Mouse (Mus musculus) spleen, adult 2 months (tissue): Measurements from ENCODE around the gene Hspa1l. TPM values are rescaled to one million over a fixed set of nuclear protein-coding genes. Genes with fewer than 3 reads are reported as not detected.
A peak's percentile ranks its signal among the peaks of the same experiment; 100 is the strongest.
"Not testable (repeated sequence)": the region's sequence is repeated elsewhere in the genome, so short reads cannot be mapped to it uniquely, and the experiment has no call there.

Experiments
- DNase-seq, 2 experiments: peaks; one replicate each; pipeline versions ENCODE4 v3.0.0 to v3.0.0-alpha.2; 2012 to 2021; ENCODE audit warnings: low spot score in 2 of 2, low read depth in 1 of 2
- H3K27ac ChIP-seq: fragments of 200-500 bp; 2 replicates; pipeline ENCODE4 v1.5.1; 2012; ENCODE audit warnings: low read length, inconsistent platforms; ENCODE audit not compliant: insufficient read depth
- H3K27me3 ChIP-seq: fragments of 200-500 bp; 2 replicates; pipeline ENCODE4 v1.6.1; 2012; ENCODE audit warnings: mild to moderate bottlenecking, moderate library complexity, low read length, inconsistent platforms; ENCODE audit not compliant: control insufficient read depth, insufficient read depth
- H3K36me3 ChIP-seq: fragments of 200-500 bp; 2 replicates; pipeline ENCODE4 v1.6.1; 2012; ENCODE audit warnings: mild to moderate bottlenecking, low read length, inconsistent platforms; ENCODE audit not compliant: control insufficient read depth, insufficient read depth
- H3K4me1 ChIP-seq: fragments of 200-500 bp; 2 replicates; pipeline ENCODE4 v1.6.1; 2011; ENCODE audit warnings: inconsistent platforms; ENCODE audit not compliant: control insufficient read depth, insufficient read depth, insufficient read length
- H3K4me3 ChIP-seq: fragments of 200-500 bp; 2 replicates; pipeline ENCODE4 v1.5.1; 2011; ENCODE audit warnings: mild to moderate bottlenecking, inconsistent platforms; ENCODE audit not compliant: insufficient read depth, insufficient read length; ENCODE audit errors: extremely low read depth
- CTCF ChIP-seq: fragments of 200-500 bp; IDR thresholded peaks from 2 replicates; pipeline ENCODE4 v1.5.1; 2011; ENCODE audit warnings: mild to moderate bottlenecking, inconsistent platforms; ENCODE audit not compliant: insufficient read depth, insufficient read length, insufficient replicate concordance; ENCODE audit errors: extremely low read depth
- POLR2A ChIP-seq: fragments of 200-500 bp; IDR thresholded peaks from 2 replicates; pipeline ENCODE4 v1.6.1; 2011; ENCODE audit warnings: low read depth, low read length, inconsistent platforms
- WGBS: fragments of 180-500 bp; shearing (Covaris S2); methylation state at CpG from one replicate; pipeline ENCODE4 v1.1.7; 2018; 5-methylcytosine and 5-hydroxymethylcytosine counted together
- polyA plus RNA-seq: library from polyadenylated mRNA; depleted of rRNA; stranded (reverse); fragments of >200 nt; gene quantifications from 2 replicates; pipeline ENCODE4 v1.2.3, GENCODE M21; 2012

Gene Hspa1l
- polyA plus RNA-seq, 1 experiment: 0.06 TPM

GRCm38 (mm10) chr17:34951636-34952377 is 20.7 kb upstream of the Hspa1l start:
- under 1% methylated on average over 29 of the region's 29 CpGs for WGBS
- H3K4me3 ChIP-seq: peak overlapping the region; percentile 82

GRCm38 (mm10) chr17:34952378-34953040 is 20.0 kb upstream of the Hspa1l start:
- H3K4me1 ChIP-seq: peaks cover 7% of the 10 kb centered on the region; the same call in 1 of the 2 replicates
- TF ChIP-seq CTCF (peak; percentile 29; the same call in 1 of the 2 replicates), POLR2A (peak; percentile 74)
- under 1% methylated on average over 23 of the region's 23 CpGs for WGBS
- H3K27ac ChIP-seq: peak overlapping the region; percentile 51
- peak; percentile 68 to 69 for DNase-seq
- peak overlapping the region; percentile 82 for H3K4me3 ChIP-seq
- peaks cover 2% of the 10 kb centered on the region; the same call in 1 of the 2 replicates for H3K36me3 ChIP-seq
- H3K27me3 ChIP-seq: no peaks in the 10 kb centered on the region

More at GRCm38 (mm10) chr17:34951636-34952377, 20.7 kb upstream of the Hspa1l start:
- peaks cover 7% of the 10 kb centered on the region; the same call in 1 of the 2 replicates for H3K4me1 ChIP-seq
- DNase-seq: no peak
- H3K36me3 ChIP-seq: peaks cover 2% of the 10 kb centered on the region; the same call in 1 of the 2 replicates
- H3K27ac ChIP-seq: peak overlapping the region; percentile 51
- H3K27me3 ChIP-seq: no peaks in the 10 kb centered on the region
- TF ChIP-seq POLR2A (no peak), CTCF (no peak)

GRCm38 (mm10) chr17:34953258-34953657 is 19.2 kb upstream of the Hspa1l start:
- WGBS: 89% methylated on average over 3 of the region's 3 CpGs
- Histone ChIP-seq H3K4me3 (no peak overlapping the region), H3K27me3 (no peaks in the 10 kb centered on the region), H3K36me3 (peaks cover 2% of the 10 kb centered on the region; the same call in 1 of the 2 replicates), H3K4me1 (peaks cover 7% of the 10 kb centered on the region; the same call in 1 of the 2 replicates), H3K27ac (no peak overlapping the region)
- DNase-seq: no peak
- no peak for TF ChIP-seq POLR2A
- TF ChIP-seq CTCF: no peak

GRCm38 (mm10) chr17:34953904-34954303 is 18.6 kb upstream of the Hspa1l start:
- H3K27me3 ChIP-seq: no peaks in the 10 kb centered on the region
- peaks cover 7% of the 10 kb centered on the region; the same call in 1 of the 2 replicates for H3K4me1 ChIP-seq
- TF ChIP-seq CTCF: no peak
- TF ChIP-seq POLR2A: no peak
- WGBS: 92% methylated on average over 4 of the region's 4 CpGs
- H3K36me3 ChIP-seq: peaks cover 2% of the 10 kb centered on the region; the same call in 1 of the 2 replicates
- no peak overlapping the region for H3K4me3 ChIP-seq
- H3K27ac ChIP-seq: no peak overlapping the region
- no peak for DNase-seq

GRCm38 (mm10) chr17:34954831-34955230 is 17.7 kb upstream of the Hspa1l start:
- H3K4me1 ChIP-seq: peaks cover 7% of the 10 kb centered on the region; the same call in 1 of the 2 replicates
- TF ChIP-seq CTCF: no peak
- TF ChIP-seq POLR2A: no peak
- no peak overlapping the region for H3K27ac ChIP-seq
- H3K27me3 ChIP-seq: no peaks in the 10 kb centered on the region
- 95% methylated on average over 4 of the region's 4 CpGs for WGBS
- H3K4me3 ChIP-seq: no peak overlapping the region
- DNase-seq: no peak
- no peaks in the 10 kb centered on the region; the same call in 1 of the 2 replicates for H3K36me3 ChIP-seq

- Histone ChIP-seq H3K4me3 (no peak overlapping the region), H3K27me3 (no peaks in the 10 kb centered on the region), H3K4me1 (peaks cover 7% of the 10 kb centered on the region; the same call in 1 of the 2 replicates), H3K36me3 (no peaks in the 10 kb centered on the region), H3K27ac (no peak overlapping the region)
- no peak for DNase-seq
- WGBS: 88% methylated on average over 3 of the region's 3 CpGs
- TF ChIP-seq CTCF (no peak), POLR2A (no peak)
Measured at GRCm38 (mm10) chr17:34955884-34956283, 16.6 kb upstream of the Hspa1l start.

GRCm38 (mm10) chr17:34956340-34956739 is 16.2 kb upstream of the Hspa1l start:
- TF ChIP-seq POLR2A (no peak), CTCF (no peak)
- no peak for DNase-seq
- H3K27ac ChIP-seq: no peak overlapping the region
- peaks cover 6% of the 10 kb centered on the region; the same call in 1 of the 2 replicates for H3K4me1 ChIP-seq
- no peaks in the 10 kb centered on the region for H3K36me3 ChIP-seq
- WGBS: 18% methylated on average over 1 of the region's 1 CpGs
- H3K27me3 ChIP-seq: no peaks in the 10 kb centered on the region
- H3K4me3 ChIP-seq: no peak overlapping the region

- H3K4me1 ChIP-seq, DNase-seq, H3K27me3 ChIP-seq, H3K36me3 ChIP-seq, H3K27ac ChIP-seq, H3K4me3 ChIP-seq: not testable (repeated sequence)
- 15% methylated on average over 37 of the region's 40 CpGs for WGBS
Measured at GRCm38 (mm10) chr17:34957291-34957690, 15.2 kb upstream of the Hspa1l start.

GRCm38 (mm10) chr17:34957966-34958365 is 14.5 kb upstream of the Hspa1l start:
- H3K36me3 ChIP-seq, DNase-seq, H3K4me1 ChIP-seq, H3K27ac ChIP-seq, H3K4me3 ChIP-seq, H3K27me3 ChIP-seq: not testable (repeated sequence)
- 18% methylated on average over 29 of the region's 40 CpGs for WGBS

GRCm38 (mm10) chr17:34958734-34959129 is 13.8 kb upstream of the Hspa1l start:
- H3K36me3 ChIP-seq, H3K27ac ChIP-seq, H3K27me3 ChIP-seq, H3K4me1 ChIP-seq, DNase-seq: not testable (repeated sequence)
- WGBS: 4% methylated on average over 30 of the region's 47 CpGs
- H3K4me3 ChIP-seq: peak overlapping the region; percentile 37; the same call in 1 of the 2 replicates
